Mouse (Mus musculus): ENCODE data around the gene Fgd2. TPM values are rescaled to one million over a fixed set of nuclear protein-coding genes. Genes with fewer than 3 reads are reported as not detected.
A peak's percentile ranks its signal among the peaks of the same experiment; 100 is the strongest.
"Not testable (repeated sequence)": the region's sequence is repeated elsewhere in the genome, so short reads cannot be mapped to it uniquely, and the experiment has no call there.

Fgd2 gene
- 3.0 and 7.0 TPM in 2 replicates for polyA plus RNA-seq (2015; fragmentation: Nextera tagmentation; extraction: Ambion mirVana)

DNA sequence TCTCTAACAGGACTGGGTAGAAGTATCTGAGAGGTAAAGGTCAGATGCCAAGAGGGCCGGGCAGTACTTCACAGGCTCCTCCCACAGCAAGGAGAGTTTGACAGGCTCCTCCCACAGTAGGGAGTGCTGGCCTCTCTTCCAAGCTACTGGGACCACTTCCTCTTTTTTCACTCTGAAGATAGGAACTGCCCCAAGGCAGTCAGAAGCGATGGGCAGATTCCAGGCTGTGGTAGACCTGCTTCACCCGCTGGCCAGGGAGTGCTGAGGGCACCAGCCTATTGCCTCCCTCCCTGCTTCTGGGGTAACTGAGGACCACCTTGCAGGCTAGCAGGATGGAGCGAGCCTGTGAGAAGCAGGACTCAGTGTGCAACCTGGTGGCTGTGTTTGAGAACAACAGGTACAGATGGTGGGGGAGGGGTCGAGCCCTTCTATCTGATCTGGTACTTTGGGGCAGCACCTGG, at the start of gene Fgd2:
Gene Fgd2, plus strand, starts transcription at position 154 of the 461 bp plus-strand sequence.
- H3K27ac ChIP-seq = no peak within 1 kb of the TSS
- no peaks in the 10 kb centered on the region for H3K27me3 ChIP-seq
- H3K9me3 ChIP-seq (replicated peaks) = no peaks in the 10 kb centered on the region
- 22% methylated on average over 5 of the region's 5 CpGs for WGBS
- peaks cover 27% of the 10 kb centered on the region for H3K4me1 ChIP-seq (replicated peaks)
- no peaks in the 10 kb centered on the region for H3K36me3 ChIP-seq
- H3K9ac ChIP-seq = no peak within 1 kb of the TSS
- ATAC-seq (replicated peaks; ENCODE audit: insufficient number of reproducible peaks, insufficient read depth, low FRiP score, low read depth) = no peak
- peak within 1 kb of the TSS; percentile 22; the same call in 1 of the 2 replicates for H3K4me2 ChIP-seq
- peak within 1 kb of the TSS; percentile 16; the same call in 1 of the 2 replicates for H3K4me3 ChIP-seq

DNA sequence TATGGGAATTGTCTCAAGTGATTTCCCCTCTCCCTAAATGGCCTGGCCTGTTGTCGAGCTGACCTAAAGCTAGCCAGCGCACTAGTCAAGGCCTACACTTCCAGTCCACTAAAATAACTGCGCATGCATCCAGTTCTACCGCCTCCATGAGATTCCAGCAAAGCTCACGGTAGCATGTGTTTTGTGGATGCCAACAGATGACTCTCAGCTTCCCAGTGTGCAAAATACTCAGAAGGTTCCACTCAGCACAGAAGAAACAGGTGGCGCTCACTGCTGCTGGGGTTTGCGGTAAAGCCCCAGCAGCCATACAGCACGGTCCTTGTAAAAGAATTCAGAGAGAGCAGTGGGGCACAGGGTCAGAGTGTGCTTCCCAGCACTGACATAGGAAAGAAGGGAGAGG, 49.1 kb upstream of the Fgd2 start:
- 86% methylated on average over 8 of the region's 8 CpGs for WGBS
- H3K4me2 ChIP-seq = no peak overlapping the region
- no peak overlapping the region for H3K4me3 ChIP-seq
- no peaks in the 10 kb centered on the region for H3K36me3 ChIP-seq
- 0 out of 2 replicates have a peak, but pooled peaks cover 1% of the 10 kb centered on the region for H3K4me1 ChIP-seq (replicated peaks)
- H3K9ac ChIP-seq = no peak overlapping the region
- H3K27ac ChIP-seq = no peak overlapping the region
- ATAC-seq (replicated peaks; ENCODE audit: insufficient number of reproducible peaks, insufficient read depth, low FRiP score, low read depth) = no peak
- no peaks in the 10 kb centered on the region for H3K27me3 ChIP-seq
- H3K9me3 ChIP-seq (replicated peaks) = no peaks in the 10 kb centered on the region

- 86% methylated on average over 2 of the region's 2 CpGs for WGBS
- Histone ChIP-seq H3K36me3 (no peaks in the 10 kb centered on the region), H3K9ac (no peak overlapping the region), H3K4me2 (no peak overlapping the region), H3K4me1 (replicated peaks) (0 out of 2 replicates have a peak, but pooled peaks cover 5% of the 10 kb centered on the region), H3K9me3 (replicated peaks) (no peaks in the 10 kb centered on the region), H3K27ac (no peak overlapping the region), H3K4me3 (no peak overlapping the region), H3K27me3 (no peaks in the 10 kb centered on the region)
- ATAC-seq (replicated peaks; ENCODE audit: insufficient number of reproducible peaks, insufficient read depth, low FRiP score, low read depth) = no peak
Observed at GRCm38 (mm10) chr17:29312082-29312481, 48.6 kb upstream of the Fgd2 start.

DNA sequence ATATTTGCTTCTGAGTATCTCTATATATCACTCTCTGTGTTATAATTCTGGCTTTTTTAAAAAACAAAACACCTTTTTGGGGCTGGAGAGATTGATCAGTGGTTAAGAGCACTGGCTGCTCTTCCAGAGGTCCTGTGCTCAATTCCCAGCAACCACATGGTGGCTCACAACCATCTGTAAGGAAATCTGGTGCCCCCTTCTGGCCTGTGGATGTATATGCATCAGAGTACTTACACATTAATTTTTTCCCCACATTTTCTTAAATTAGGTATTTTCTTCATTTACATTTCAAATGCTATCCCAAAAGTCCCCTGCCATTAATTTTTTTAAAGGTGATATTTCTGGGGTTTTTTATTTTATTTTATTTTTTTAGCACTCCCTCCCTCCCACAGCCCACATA, 47.4 kb upstream of the Fgd2 start:
- Histone ChIP-seq H3K27me3 (no peaks in the 10 kb centered on the region), H3K4me3 (no peak overlapping the region), H3K4me1 (replicated peaks) (0 out of 2 replicates have a peak, but pooled peaks cover 5% of the 10 kb centered on the region), H3K27ac (no peak overlapping the region), H3K4me2 (no peak overlapping the region), H3K36me3 (no peaks in the 10 kb centered on the region), H3K9ac (no peak overlapping the region), H3K9me3 (replicated peaks) (no peaks in the 10 kb centered on the region)
- no peak for ATAC-seq (replicated peaks; ENCODE audit: insufficient number of reproducible peaks, insufficient read depth, low FRiP score, low read depth)

DNA sequence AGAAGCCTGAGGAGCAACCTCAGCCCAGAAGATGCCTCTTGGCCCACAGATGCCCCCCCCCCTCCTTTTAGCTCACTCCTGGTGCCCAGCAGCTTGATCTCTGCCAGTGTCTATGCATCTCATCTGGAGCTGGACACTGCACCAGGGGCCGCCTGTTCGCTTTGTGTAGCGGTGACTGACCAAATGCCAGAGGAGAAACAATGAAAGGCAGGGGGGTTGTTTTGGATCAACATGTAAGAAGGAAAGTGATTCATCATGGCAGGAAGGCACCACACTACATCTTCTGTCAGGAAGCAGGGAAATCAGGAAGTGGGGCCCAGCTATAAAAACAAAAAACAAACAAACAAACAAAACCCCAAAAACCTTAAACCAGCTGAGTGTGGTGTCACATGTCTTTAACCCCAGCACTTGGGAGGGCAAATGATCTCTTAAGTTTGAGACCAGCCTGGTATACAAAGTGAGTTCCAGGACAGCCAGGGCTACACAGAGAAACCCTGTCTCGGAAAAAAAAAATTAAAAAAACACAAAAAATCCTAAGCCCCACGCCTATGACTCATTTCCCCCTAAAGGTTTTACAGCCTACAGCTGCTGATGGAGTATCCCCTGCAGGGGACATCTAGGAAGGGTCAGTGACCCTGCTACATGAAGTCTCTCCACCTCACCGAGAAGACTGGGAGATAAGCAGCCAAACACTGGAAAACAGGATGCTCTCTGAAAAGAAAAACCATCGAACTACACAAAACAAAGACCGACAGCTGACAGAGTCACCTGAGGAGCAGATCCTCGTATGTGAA, 44.8 kb upstream of the Fgd2 start:
- no peak for ATAC-seq (replicated peaks; ENCODE audit: insufficient number of reproducible peaks, insufficient read depth, low FRiP score, low read depth)
- no peak overlapping the region for H3K4me2 ChIP-seq
- 55% methylated on average over 9 of the region's 9 CpGs for WGBS
- H3K9ac ChIP-seq = no peak overlapping the region
- no peaks in the 10 kb centered on the region for H3K9me3 ChIP-seq (replicated peaks)
- H3K4me3 ChIP-seq = no peak overlapping the region
- H3K4me1 ChIP-seq (replicated peaks) = peaks cover 11% of the 10 kb centered on the region
- H3K27ac ChIP-seq = peak overlapping the region; percentile 61
- H3K27me3 ChIP-seq = no peaks in the 10 kb centered on the region
- H3K36me3 ChIP-seq = no peaks in the 10 kb centered on the region

DNA sequence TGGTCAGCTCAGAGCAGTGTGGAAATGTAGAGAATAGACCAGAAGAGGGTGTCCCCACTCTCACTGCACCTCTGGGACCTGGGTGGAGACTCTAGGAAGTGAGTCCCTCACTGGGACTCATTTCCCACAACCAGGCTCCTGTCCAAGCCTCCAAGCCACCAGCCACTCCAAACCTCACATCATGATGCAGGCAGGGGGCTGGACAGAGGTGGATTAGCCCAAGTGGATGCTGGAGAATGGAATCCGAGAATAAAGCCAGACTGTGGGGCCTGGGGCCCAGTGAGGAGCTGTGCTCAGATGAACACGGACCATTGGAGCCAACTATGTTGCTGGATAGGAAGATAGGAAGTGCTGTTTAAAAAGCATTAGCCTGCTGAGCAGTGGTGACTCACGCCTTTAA, 43.8 kb upstream of the Fgd2 start:
- peak overlapping the region; percentile 61 for H3K27ac ChIP-seq
- ATAC-seq (replicated peaks; ENCODE audit: insufficient number of reproducible peaks, insufficient read depth, low FRiP score, low read depth) = no peak
- H3K27me3 ChIP-seq = peaks cover 4% of the 10 kb centered on the region
- 46% methylated on average over 3 of the region's 3 CpGs for WGBS
- peaks cover 13% of the 10 kb centered on the region for H3K4me1 ChIP-seq (replicated peaks)
- H3K4me3 ChIP-seq = no peak overlapping the region
- no peak overlapping the region for H3K4me2 ChIP-seq
- no peak overlapping the region for H3K9ac ChIP-seq
- no peaks in the 10 kb centered on the region for H3K9me3 ChIP-seq (replicated peaks)
- H3K36me3 ChIP-seq = no peaks in the 10 kb centered on the region

- H3K4me3 ChIP-seq; H3K9me3 ChIP-seq (replicated peaks); ATAC-seq (replicated peaks; ENCODE audit: insufficient number of reproducible peaks, insufficient read depth, low FRiP score, low read depth); H3K36me3 ChIP-seq; H3K4me2 ChIP-seq; H3K9ac ChIP-seq; H3K27me3 ChIP-seq: not testable (repeated sequence)
- Histone ChIP-seq H3K27ac (peak within 1 kb of the TSS; percentile 61), H3K4me1 (replicated peaks) (peaks cover 17% of the 10 kb centered on the region)
- WGBS = 86% methylated on average over 3 of the region's 3 CpGs
Observed at GRCm38 (mm10) chr17:29317380-29317779, 43.3 kb upstream of the Fgd2 start, which contains the start of gene Pi16. Gene Pi16, plus strand, starts transcription at chr17:29317680.

GRCm38 (mm10) chr17:29318731-29319250, 41.9 kb upstream of the Fgd2 start:
- ATAC-seq (replicated peaks; ENCODE audit: insufficient number of reproducible peaks, insufficient read depth, low FRiP score, low read depth) = no peak
- WGBS = 47% methylated on average over 6 of the region's 6 CpGs
- Histone ChIP-seq H3K4me3 (no peak overlapping the region), H3K27ac (no peak overlapping the region), H3K4me2 (no peak overlapping the region), H3K27me3 (peaks cover 18% of the 10 kb centered on the region), H3K36me3 (no peaks in the 10 kb centered on the region), H3K9ac (no peak overlapping the region), H3K4me1 (replicated peaks) (peaks cover 21% of the 10 kb centered on the region), H3K9me3 (replicated peaks) (no peaks in the 10 kb centered on the region)

GRCm38 (mm10) chr17:29319476-29319875, 41.2 kb upstream of the Fgd2 start:
- WGBS = 81% methylated on average over 7 of the region's 7 CpGs
- Histone ChIP-seq H3K27me3 (peaks cover 18% of the 10 kb centered on the region), H3K9me3 (replicated peaks) (no peaks in the 10 kb centered on the region), H3K4me2 (no peak overlapping the region), H3K9ac (no peak overlapping the region), H3K4me1 (replicated peaks) (peaks cover 21% of the 10 kb centered on the region), H3K36me3 (no peaks in the 10 kb centered on the region), H3K4me3 (no peak overlapping the region), H3K27ac (no peak overlapping the region)
- ATAC-seq (replicated peaks; ENCODE audit: insufficient number of reproducible peaks, insufficient read depth, low FRiP score, low read depth) = no peak

- no peak for ATAC-seq (replicated peaks; ENCODE audit: insufficient number of reproducible peaks, insufficient read depth, low FRiP score, low read depth)
- no peaks in the 10 kb centered on the region for H3K36me3 ChIP-seq
- H3K4me2 ChIP-seq = no peak overlapping the region
- H3K9me3 ChIP-seq (replicated peaks) = no peaks in the 10 kb centered on the region
- peaks cover 21% of the 10 kb centered on the region for H3K4me1 ChIP-seq (replicated peaks)
- H3K4me3 ChIP-seq = no peak overlapping the region
- H3K27me3 ChIP-seq = peaks cover 18% of the 10 kb centered on the region
- no peak overlapping the region for H3K27ac ChIP-seq
- 54% methylated on average over 8 of the region's 8 CpGs for WGBS
- no peak overlapping the region for H3K9ac ChIP-seq
Observed at GRCm38 (mm10) chr17:29319881-29320639, 40.7 kb upstream of the Fgd2 start.
